Mouse (Mus musculus): ENCODE measurements around the gene Adamts2.

GRCm38 (mm10) chr11:50669542-50670362 lies 67.9 kb downstream of the Adamts2 start:
- TF ChIP-seq EP300 (optimal IDR thresholded peaks at IDR 0.05): no peak
- TF ChIP-seq CTCF (IDR thresholded peaks at IDR 0.05; ENCODE audit: low read depth): no peak; the same call in 1 of the 2 replicates

Data from stomach, postnatal 0 days (tissue).